Mouse (Mus musculus): ENCODE measurements around the gene Cst12.

GRCm38 (mm10) chr2:148798485-148798884 is 9.3 kb downstream of the Cst12 start, which contains the start of gene Cst8:
- TF ChIP-seq POLR2A (IDR thresholded peaks at IDR 0.05; ENCODE audit: control insufficient read depth in 1 of 2, insufficient read depth in 1 of 2, low read depth in 1 of 2, low read length in 2 of 2, poor library complexity in 1 of 2): no peak
- no peak for TF ChIP-seq CTCF (IDR thresholded peaks at IDR 0.05 in 2 of 3, conservative IDR thresholded peaks at IDR 0.05 in 1 of 3; ENCODE audit: control insufficient read depth in 1 of 3, insufficient read depth in 1 of 3, low read depth in 2 of 3, low read length in 3 of 3, poor library complexity in 1 of 3, severe bottlenecking in 1 of 3)
- no peak for TF ChIP-seq MAFK (IDR thresholded peaks at IDR 0.05; ENCODE audit: borderline replicate concordance, low read depth, low read length)
- no peak for TF ChIP-seq JUND (IDR thresholded peaks at IDR 0.05; ENCODE audit: low read depth, low read length)
- TF ChIP-seq POLR2AphosphoS2 (IDR thresholded peaks at IDR 0.05; ENCODE audit: low read length): no peak
- no peak for TF ChIP-seq GATA1 (IDR thresholded peaks at IDR 0.05; ENCODE audit: low read depth, low read length)
- TF ChIP-seq GABPA (IDR thresholded peaks at IDR 0.05; ENCODE audit: low read depth, low read length): no peak
- TF ChIP-seq RCOR1 (IDR thresholded peaks at IDR 0.05; ENCODE audit: low read depth, low read length): no peak
- TF ChIP-seq ZKSCAN1 (IDR thresholded peaks at IDR 0.05; ENCODE audit: low read depth, low read length): no peak
- TF ChIP-seq USF1 (IDR thresholded peaks at IDR 0.05; ENCODE audit: low read depth, low read length): no peak

All from MEL (cell line).